Mouse (Mus musculus) liver, postnatal 0 days (tissue): ENCODE results near the gene Frat1.

Experiments
- CTCF ChIP-seq: sonication (generic); IDR thresholded peaks from 2 replicates; pipeline ENCODE4 v1.5.1; 2016; ENCODE audit warnings: antibody characterized with exemption, low read depth
- EP300 ChIP-seq: IDR thresholded peaks from 2 replicates; pipeline ENCODE4 v1.6.1; 2016; ENCODE audit warnings: antibody characterized with exemption, low read depth, mild to moderate bottlenecking

DNA sequence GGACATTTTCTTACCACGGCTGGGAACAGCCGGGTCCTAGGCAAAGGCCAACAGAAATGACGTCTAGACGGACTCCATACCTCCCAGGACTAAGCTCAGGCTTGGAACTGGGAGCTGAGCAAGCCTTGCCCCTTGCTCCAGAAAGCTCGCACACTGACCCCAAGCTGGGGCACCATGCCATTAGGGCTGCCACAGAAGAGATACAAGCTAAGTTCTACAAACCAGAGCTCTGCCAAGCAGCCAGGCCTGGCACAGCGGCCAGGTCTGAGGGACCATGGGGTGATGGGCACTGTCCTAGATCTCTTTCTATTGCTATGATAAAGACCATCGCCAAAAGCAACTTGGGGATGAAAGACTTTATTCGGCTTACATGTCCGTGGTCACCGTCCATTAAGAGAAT is 17.2 kb upstream of the Frat1 start:
- TF ChIP-seq CTCF (no peak), EP300 (no peak)
